Mouse (Mus musculus) small intestine, adult 2 months (tissue): ENCODE measurements around the gene Spag9.

Experiments
- CTCF ChIP-seq: fragments of 200-500 bp; IDR thresholded peaks from 2 replicates; pipeline ENCODE4 v1.5.1; 2012; ENCODE audit warnings: low read depth, mild to moderate bottlenecking, control low read depth, inconsistent platforms, low read length, moderate library complexity, mixed read lengths; ENCODE audit not compliant: insufficient replicate concordance, insufficient read length; ENCODE audit errors: extremely low read depth
- POLR2A ChIP-seq: fragments of 200-500 bp; IDR thresholded peaks from 2 replicates; pipeline ENCODE4 v1.6.1; 2012; ENCODE audit warnings: low read depth, mild to moderate bottlenecking, control low read depth, inconsistent platforms, low read length, moderate library complexity

GRCm38 (mm10) chr11:93956159-93956558 lies 39.7 kb upstream of the Spag9 start, which contains the start of gene Nme2:
- TF ChIP-seq CTCF (no peak), POLR2A (no peak)
